Mouse (Mus musculus) heart, embryonic 14.5 days (tissue): ENCODE measurements at regions not wholly inside any gene's neighbourhood (a gene's known extent, or its start where the extent isn't known, plus 50 kb on each side); places are given as distances from the start of the nearest gene placed in this dataset.

Experiments used
- ATAC-seq: fragments of 200-750 bp; cut with Nextera tagmentation; 2 replicates; pipeline ENCODE4 v1.8.0; 2017; ENCODE audit warnings: low read depth, moderate TSS enrichment; ENCODE audit not compliant: insufficient number of reproducible peaks, insufficient read depth, low FRiP score
- H3K27ac ChIP-seq, 2 experiments: fragments of 200-500 bp in 1 of 2; fragments of 300-500 bp in 1 of 2; sonication (generic) in 1 of 2; replicated peaks in 1 of 2; 2 replicates each; pipeline ENCODE4 v1.5.1; 2012 to 2014; ENCODE audit warnings: low read depth in 2 of 2, low read length in 2 of 2, control low read depth in 1 of 2, mild to moderate bottlenecking in 1 of 2, mixed read lengths in 1 of 2; ENCODE audit not compliant: control insufficient read depth in 1 of 2, insufficient read depth in 1 of 2
- H3K27me3 ChIP-seq: fragments of 300-500 bp; sonication (generic); 2 replicates; pipeline ENCODE4 v1.6.1; 2014; ENCODE audit warnings: mild to moderate bottlenecking, low read length, control low read depth; ENCODE audit not compliant: control insufficient read depth, insufficient read depth
- H3K36me3 ChIP-seq: fragments of 300-500 bp; sonication (generic); 2 replicates; pipeline ENCODE4 v1.6.1; 2014; ENCODE audit warnings: mild to moderate bottlenecking, control low read depth, low read length, mixed read lengths; ENCODE audit not compliant: control insufficient read depth, insufficient read depth
- H3K4me1 ChIP-seq, 2 experiments: fragments of 200-500 bp in 1 of 2; fragments of 300-500 bp in 1 of 2; sonication (generic) in 1 of 2; 2 replicates each; pipeline ENCODE4 v1.6.1; 2012 to 2014; ENCODE audit warnings: low read length in 2 of 2, control low read depth in 1 of 2, mixed read lengths in 1 of 2; ENCODE audit not compliant: control insufficient read depth in 2 of 2, insufficient read depth in 2 of 2
- H3K4me2 ChIP-seq: fragments of 300-500 bp; sonication (generic); 2 replicates; pipeline ENCODE4 v1.6.1; 2014; ENCODE audit warnings: mild to moderate bottlenecking, low read length
- H3K4me3 ChIP-seq, 2 experiments: fragments of 200-500 bp in 1 of 2; fragments of 300-500 bp in 1 of 2; sonication (generic) in 1 of 2; 2 replicates each; pipeline ENCODE4 v1.5.1; 2012 to 2014; ENCODE audit warnings: low read length in 2 of 2, mild to moderate bottlenecking in 2 of 2, control low read depth in 1 of 2, low read depth in 1 of 2, moderate library complexity in 1 of 2; ENCODE audit not compliant: control insufficient read depth in 1 of 2, insufficient read depth in 1 of 2
- H3K9ac ChIP-seq: fragments of 300-500 bp; sonication (generic); 2 replicates; pipeline ENCODE4 v1.6.1; 2014; ENCODE audit warnings: mild to moderate bottlenecking, low read length
- H3K9me3 ChIP-seq: fragments of 300-500 bp; sonication (generic); 2 replicates; pipeline ENCODE4 v1.6.1; 2016; ENCODE audit warnings: low read length, control low read depth; ENCODE audit not compliant: control insufficient read depth
- WGBS: fragments of 180-500 bp; shearing (Covaris S2); extraction: QIAGEN DNeasy Blood & Tissue Kit; methylation state at CpG from one replicate; pipeline ENCODE4 v1.1.7; 2014; 5-methylcytosine and 5-hydroxymethylcytosine counted together

GRCm38 (mm10) chr11:112303091-112303490 lies 478.9 kb upstream of the Sox9 start:
- Histone ChIP-seq H3K9ac (no peak overlapping the region), H3K4me1 (no peaks in the 10 kb centered on the region), H3K9me3 (no peaks in the 10 kb centered on the region), H3K27ac (no peak overlapping the region), H3K4me3 (no peak overlapping the region), H3K36me3 (no peaks in the 10 kb centered on the region), H3K4me2 (no peak overlapping the region), H3K27me3 (no peaks in the 10 kb centered on the region)
- 57% methylated on average over 2 of the region's 2 CpGs for WGBS
- no peak for ATAC-seq

GRCm38 (mm10) chr11:112325850-112326249 lies 456.2 kb upstream of the Sox9 start:
- Histone ChIP-seq H3K9me3 (no peaks in the 10 kb centered on the region), H3K27ac (no peak overlapping the region), H3K27me3 (no peaks in the 10 kb centered on the region), H3K4me3 (no peak overlapping the region), H3K4me1 (no peaks in the 10 kb centered on the region), H3K36me3 (no peaks in the 10 kb centered on the region), H3K4me2 (no peak overlapping the region), H3K9ac (no peak overlapping the region)
- WGBS = 92% methylated on average over 4 of the region's 4 CpGs
- no peak for ATAC-seq

GRCm38 (mm10) chr11:112327606-112328005 lies 454.4 kb upstream of the Sox9 start:
- H3K4me3 ChIP-seq = no peak overlapping the region
- 66% methylated on average over 4 of the region's 4 CpGs for WGBS
- no peaks in the 10 kb centered on the region for H3K9me3 ChIP-seq
- no peak overlapping the region for H3K27ac ChIP-seq
- no peak overlapping the region for H3K4me2 ChIP-seq
- no peak overlapping the region for H3K9ac ChIP-seq
- H3K27me3 ChIP-seq = no peaks in the 10 kb centered on the region
- no peak for ATAC-seq
- no peaks in the 10 kb centered on the region for H3K36me3 ChIP-seq
- H3K4me1 ChIP-seq = no peaks in the 10 kb centered on the region

- no peaks in the 10 kb centered on the region for H3K36me3 ChIP-seq
- H3K4me2 ChIP-seq = no peak overlapping the region
- H3K27me3 ChIP-seq = no peaks in the 10 kb centered on the region
- no peak overlapping the region for H3K4me3 ChIP-seq
- H3K4me1 ChIP-seq = no peaks in the 10 kb centered on the region; a peak in 1 of 4 replicates
- no peak overlapping the region for H3K27ac ChIP-seq
- no peak for ATAC-seq
- 29% methylated on average over 6 of the region's 6 CpGs for WGBS
- H3K9me3 ChIP-seq = no peaks in the 10 kb centered on the region
- H3K9ac ChIP-seq = no peak overlapping the region
These were observed 436.9 kb upstream of the Sox9 start for GRCm38 (mm10) chr11:112345133-112345532.

- no peaks in the 10 kb centered on the region for H3K9me3 ChIP-seq
- ATAC-seq = no peak
- 23% methylated on average over 3 of the region's 3 CpGs for WGBS
- H3K4me2 ChIP-seq = no peak overlapping the region
- H3K27ac ChIP-seq = no peak overlapping the region
- H3K9ac ChIP-seq = no peak overlapping the region
- no peaks in the 10 kb centered on the region for H3K27me3 ChIP-seq
- H3K36me3 ChIP-seq = no peaks in the 10 kb centered on the region
- no peak overlapping the region for H3K4me3 ChIP-seq
- no peaks in the 10 kb centered on the region; a peak in 1 of 4 replicates for H3K4me1 ChIP-seq
These were observed 436.4 kb upstream of the Sox9 start for GRCm38 (mm10) chr11:112345586-112345985.

- Histone ChIP-seq H3K9ac (no peak overlapping the region), H3K4me2 (no peak overlapping the region), H3K4me1 (no peaks in the 10 kb centered on the region; a peak in 1 of 4 replicates), H3K36me3 (no peaks in the 10 kb centered on the region), H3K4me3 (no peak overlapping the region), H3K27ac (no peak overlapping the region), H3K27me3 (no peaks in the 10 kb centered on the region), H3K9me3 (no peaks in the 10 kb centered on the region)
- 89% methylated on average over 3 of the region's 3 CpGs for WGBS
- ATAC-seq = no peak
These were observed 435.9 kb upstream of the Sox9 start for GRCm38 (mm10) chr11:112346089-112346488.

- H3K4me2 ChIP-seq = no peak overlapping the region
- no peak for ATAC-seq
- no peak overlapping the region for H3K4me3 ChIP-seq
These were observed 435.5 kb upstream of the Sox9 start for GRCm38 (mm10) chr11:112346532-112346931.

GRCm38 (mm10) chr11:112355311-112355710 lies 426.7 kb upstream of the Sox9 start:
- Histone ChIP-seq H3K4me2 (no peak overlapping the region), H3K27ac (no peak overlapping the region), H3K27me3 (no peaks in the 10 kb centered on the region), H3K9me3 (no peaks in the 10 kb centered on the region), H3K36me3 (no peaks in the 10 kb centered on the region), H3K4me3 (no peak overlapping the region), H3K4me1 (no peaks in the 10 kb centered on the region), H3K9ac (no peak overlapping the region)
- no peak for ATAC-seq
- WGBS = 79% methylated on average over 3 of the region's 3 CpGs

More at GRCm38 (mm10) chr11:112346532-112346931, 435.5 kb upstream of the Sox9 start:
- Histone ChIP-seq H3K36me3 (no peaks in the 10 kb centered on the region), H3K27ac (no peak overlapping the region), H3K9me3 (no peaks in the 10 kb centered on the region), H3K27me3 (no peaks in the 10 kb centered on the region), H3K4me1 (no peaks in the 10 kb centered on the region; a peak in 1 of 4 replicates), H3K9ac (no peak overlapping the region)
- 45% methylated on average over 7 of the region's 7 CpGs for WGBS
